Mouse (Mus musculus): ENCODE results near the gene Zfp467.

- no peak for TF ChIP-seq EP300 (IDR thresholded peaks at IDR 0.05; ENCODE audit: low read depth)
- no peak for TF ChIP-seq CTCF (IDR thresholded peaks at IDR 0.05; ENCODE audit: low read depth)
Observed at GRCm38 (mm10) chr6:48452771-48453170, 7.1 kb upstream of the Zfp467 start.
